Mouse (Mus musculus): ENCODE measurements around the gene Afg1l.
A peak's percentile ranks its signal among the peaks of the same experiment; 100 is the strongest.

DNA sequence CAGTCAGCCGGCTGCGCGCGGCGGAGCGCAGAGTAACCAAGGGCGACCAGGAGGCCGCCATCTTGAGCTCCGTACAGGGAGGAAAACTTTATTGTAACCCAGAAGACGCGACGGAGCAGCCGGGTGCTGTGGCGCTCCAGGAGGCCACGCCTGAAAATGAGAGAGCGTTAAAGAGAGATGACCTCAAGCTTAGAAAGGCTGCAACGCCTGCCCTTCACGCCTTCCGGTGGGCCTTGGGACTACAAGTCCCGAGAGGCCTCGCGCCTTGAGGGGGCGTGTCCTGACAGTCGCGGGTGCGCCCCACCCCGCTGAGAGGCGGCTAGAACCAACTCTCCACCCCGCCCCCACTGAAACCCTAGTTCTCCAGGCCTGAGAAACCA lies at the start of gene Afg1l:
- peak; percentile 52 for TF ChIP-seq CTCF (IDR thresholded peaks at IDR 0.05)
- peak; percentile 61; the same call in 1 of the 2 replicates for TF ChIP-seq EP300 (IDR thresholded peaks at IDR 0.05)
